Mouse (Mus musculus) C2C12 (cell line): ENCODE results near the gene Sdccag8.

Source experiments
- CEBPB ChIP-seq: IDR thresholded peaks from one replicate; pipeline ENCODE4 v1.6.1; 2011; ENCODE audit warnings: low read depth, mild to moderate bottlenecking, control low read depth, moderate library complexity
- CTCF ChIP-seq: IDR thresholded peaks from one replicate; pipeline ENCODE4 v1.5.1; 2011; ENCODE audit not compliant: control insufficient read depth, insufficient read depth, insufficient read length
- MAX ChIP-seq: IDR thresholded peaks from one replicate; pipeline ENCODE4 v1.6.1; 2011; ENCODE audit warnings: mild to moderate bottlenecking, control low read depth
- MYOD1 ChIP-seq: IDR thresholded peaks from one replicate; pipeline ENCODE4 v1.6.1; 2011; ENCODE audit warnings: low read depth; ENCODE audit not compliant: control insufficient read depth, insufficient read length
- USF1 ChIP-seq: IDR thresholded peaks from one replicate; pipeline ENCODE4 v1.6.1; 2011; ENCODE audit warnings: low read depth, mild to moderate bottlenecking, control low read depth, moderate library complexity

- TF ChIP-seq CTCF (no peak), MYOD1 (no peak), MAX (no peak), CEBPB (no peak), USF1 (no peak)
Measured at GRCm38 (mm10) chr1:176826186-176826585, 11.7 kb downstream of the Sdccag8 start.
